Comparison of ENCODE assay signal across 11 mouse cellular contexts in genomic region chr1:39712261-39712660, GRCm38 (mm10). TPM values are rescaled to one million over a fixed set of nuclear protein-coding genes. Genes with fewer than 3 reads are reported as not detected.
DNase-seq lines count a peak whose midpoint lies in the region; ATAC-seq lines count a peak whose summit lies in the region.
"Had no signal": no experiment of that assay in that cellular context is flagged by ENCODE, and none has a peak within 500 bp of the region (broad histone marks: within the 10 kb centered on the region; RNA-seq: fewer than 3 reads in every experiment).

No protein-coding gene starts in this region.

- ATAC-seq in monocyte, adult 5-6 weeks (replicated peaks; ENCODE audit: insufficient number of reproducible peaks, low FRiP score, low TSS enrichment, poor library complexity, severe bottlenecking), result no peak
- ATAC-seq in erythroblast, adult 5-6 weeks (replicated peaks; ENCODE audit: low FRiP score, poor library complexity, severe bottlenecking), result no peak

- peak; percentile 16 for DNase-seq in cerebellum, adult 8-10 months
- no peak for DNase-seq in cerebellum, adult 11 months
- peak; percentile 75 for DNase-seq in kidney, postnatal 10 days
- DNase-seq in kidney, adult 8-10 months, result no peak
- peak; percentile 24 for DNase-seq in cerebellum, adult 9-11 months
- peak; percentile 48 to 58 for DNase-seq in kidney, postnatal 4 days
- DNase-seq: right cerebral cortex, postnatal 4 days; thymus, postnatal 14 days had no signal

RNA-seq across cellular contexts. Expression of gene Rfx8, which starts 8.5 kb away (rescaled TPM):
- 0.67 TPM in 1 of 3 replicates, not detected in the others for total RNA-seq in monocyte, adult 5-6 weeks (2017)
- total RNA-seq in erythroblast, adult 5-6 weeks (2015; ENCODE audit: low replicate concordance), result not detected in 2 replicates
- total RNA-seq in erythroblast, adult 5-6 weeks (2017; ENCODE audit: low replicate concordance), result not detected in 2 replicates
- total RNA-seq: MEL had no signal

Comparison
In these comparisons a context has a peak if more than half of its experiments do, and no peak if none do; other contexts are left out.
1. DNase-seq: peak in cerebellum, adult 8-10 months (single experiment), kidney, postnatal 10 days (single experiment), cerebellum, adult 9-11 months (single experiment) and kidney, postnatal 4 days (2 of 2); none in cerebellum, adult 11 months (single experiment) and kidney, adult 8-10 months (0 of 2).